Mouse (Mus musculus): ENCODE measurements around the gene Ccr4.

Ccr4 gene

GRCm38 (mm10) chr9:114471892-114472291 is 32.8 kb downstream of the Ccr4 start:
- DNase-seq (ENCODE audit: low spot score in 2 of 2), result no peak

- no peak for DNase-seq (ENCODE audit: low spot score in 2 of 2)
Observed at GRCm38 (mm10) chr9:114468701-114469100, 36.0 kb downstream of the Ccr4 start.

GRCm38 (mm10) chr9:114468217-114468616 is 36.5 kb downstream of the Ccr4 start:
- DNase-seq (ENCODE audit: low spot score in 2 of 2), result no peak

GRCm38 (mm10) chr9:114466871-114467270 is 37.8 kb downstream of the Ccr4 start:
- DNase-seq (ENCODE audit: low spot score in 2 of 2), result no peak

- DNase-seq (ENCODE audit: low spot score in 2 of 2), result no peak
Observed at GRCm38 (mm10) chr9:114465442-114465841, 39.3 kb downstream of the Ccr4 start.

GRCm38 (mm10) chr9:114462569-114462968 is 42.1 kb downstream of the Ccr4 start:
- no peak for DNase-seq (ENCODE audit: low spot score in 2 of 2)

GRCm38 (mm10) chr9:114458436-114458835 is 46.3 kb downstream of the Ccr4 start:
- no peak for DNase-seq (ENCODE audit: low spot score in 2 of 2)

- no peak for DNase-seq (ENCODE audit: low spot score in 2 of 2)
Observed at GRCm38 (mm10) chr9:114455420-114455819, 49.3 kb downstream of the Ccr4 start.

GRCm38 (mm10) chr9:114452418-114452817 is 52.3 kb downstream of the Ccr4 start:
- DNase-seq (ENCODE audit: low spot score in 2 of 2), result no peak

GRCm38 (mm10) chr9:114451615-114452014 is 53.1 kb downstream of the Ccr4 start:
- no peak for DNase-seq (ENCODE audit: low spot score in 2 of 2)

- DNase-seq (ENCODE audit: low spot score in 2 of 2), result no peak
Observed at GRCm38 (mm10) chr9:114449120-114449754, 55.5 kb downstream of the Ccr4 start.

GRCm38 (mm10) chr9:114448700-114449099 is 56.0 kb downstream of the Ccr4 start:
- DNase-seq (ENCODE audit: low spot score in 2 of 2), result no peak

GRCm38 (mm10) chr9:114446887-114447286 is 57.8 kb downstream of the Ccr4 start:
- no peak for DNase-seq (ENCODE audit: low spot score in 2 of 2)

GRCm38 (mm10) chr9:114443351-114443750 is 61.4 kb downstream of the Ccr4 start:
- DNase-seq (ENCODE audit: low spot score in 2 of 2), result no peak

- no peak for DNase-seq (ENCODE audit: low spot score in 2 of 2)
Observed at GRCm38 (mm10) chr9:114442893-114443292, 61.8 kb downstream of the Ccr4 start.

GRCm38 (mm10) chr9:114442225-114442624 is 62.5 kb downstream of the Ccr4 start:
- DNase-seq (ENCODE audit: low spot score in 2 of 2), result no peak

- DNase-seq (ENCODE audit: low spot score in 2 of 2), result no peak
Observed at GRCm38 (mm10) chr9:114440548-114440947, 64.2 kb downstream of the Ccr4 start.
